Mouse (Mus musculus): ENCODE results near the gene Fkbp8.

Gene Fkbp8

DNA sequence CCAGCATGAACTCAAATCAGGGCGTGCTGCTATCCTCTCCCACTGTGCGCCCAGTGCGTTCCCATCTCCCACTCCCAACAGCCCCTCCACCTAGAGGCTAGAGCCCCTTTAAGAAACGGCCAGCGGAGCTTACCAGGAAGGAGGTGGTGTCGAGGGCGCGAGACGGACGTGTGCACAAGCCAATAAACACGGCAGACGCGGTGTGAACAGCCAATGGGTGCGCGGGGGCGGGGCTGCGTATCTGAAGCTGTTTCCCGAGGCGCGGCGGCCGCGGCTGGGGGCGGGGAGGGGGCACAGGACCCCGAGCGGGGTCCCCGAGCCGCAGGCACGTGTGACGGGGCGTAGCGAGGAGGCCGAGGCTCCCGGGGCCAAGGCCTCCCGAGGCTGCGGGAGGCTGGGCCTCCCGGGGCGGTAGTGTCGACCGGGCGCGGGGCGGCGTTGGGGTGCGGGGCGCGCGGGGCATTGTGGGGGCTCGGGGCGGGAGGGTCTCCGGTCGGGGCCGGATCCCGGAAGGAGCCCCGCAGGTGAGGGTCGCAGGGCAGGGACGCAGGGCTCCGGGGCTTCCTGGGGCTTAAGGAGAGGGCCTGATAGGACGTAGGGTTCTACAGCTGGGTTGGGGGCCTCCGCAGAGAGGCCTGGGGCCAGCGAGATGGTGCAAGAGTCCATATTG lies at the start of gene Fkbp8, which contains the start of gene Kxd1:
Gene Fkbp8 (plus strand): TSS at position 213 of the 670 bp plus-strand sequence.
Gene Kxd1 (minus strand): TSS at position 445 of the 670 bp plus-strand sequence.
- peak; percentile 96 for DNase-seq (ENCODE audit: low read depth, low spot score)

DNA sequence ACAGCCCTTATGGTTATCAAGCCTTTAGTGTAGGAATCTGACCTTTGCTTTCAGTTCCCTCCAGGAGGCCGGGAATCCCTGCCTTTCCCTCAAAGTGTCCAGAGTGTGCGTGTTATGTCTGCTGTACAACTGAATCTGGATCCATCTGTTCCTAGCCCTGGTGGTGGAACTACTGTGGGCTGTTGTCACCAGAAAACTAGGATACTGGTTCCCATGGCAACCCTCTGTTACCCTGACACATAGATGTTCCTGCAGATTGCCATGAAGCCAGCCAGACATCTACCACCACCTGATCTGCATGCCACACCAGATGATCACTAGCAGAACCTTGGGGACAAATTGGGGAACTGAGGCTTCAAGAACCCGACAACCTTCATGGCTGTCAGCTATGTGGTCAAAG lies 45.6 kb upstream of the Fkbp8 start:
- no peak for DNase-seq (ENCODE audit: low read depth, low spot score)

DNA sequence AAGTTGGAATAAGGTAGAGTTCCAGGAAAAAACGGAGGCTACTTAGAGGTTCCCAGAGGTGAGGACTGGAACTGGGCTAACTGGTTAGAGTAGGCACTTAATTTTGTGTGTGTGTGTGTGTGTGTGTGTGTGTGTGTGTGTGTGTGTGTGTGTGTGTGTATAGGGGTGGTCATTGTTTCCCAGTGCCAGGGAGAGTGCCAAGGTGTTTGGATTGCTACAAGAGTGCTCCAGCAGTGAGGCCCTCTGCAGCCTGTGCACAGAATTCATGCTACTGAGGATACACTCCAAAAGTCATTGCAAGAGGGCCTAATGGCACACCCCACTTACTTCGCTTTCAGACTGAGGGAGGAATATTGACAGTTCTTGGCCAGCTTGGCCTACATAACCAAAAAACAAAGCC lies 44.6 kb upstream of the Fkbp8 start:
- no peak for DNase-seq (ENCODE audit: low read depth, low spot score)

DNA sequence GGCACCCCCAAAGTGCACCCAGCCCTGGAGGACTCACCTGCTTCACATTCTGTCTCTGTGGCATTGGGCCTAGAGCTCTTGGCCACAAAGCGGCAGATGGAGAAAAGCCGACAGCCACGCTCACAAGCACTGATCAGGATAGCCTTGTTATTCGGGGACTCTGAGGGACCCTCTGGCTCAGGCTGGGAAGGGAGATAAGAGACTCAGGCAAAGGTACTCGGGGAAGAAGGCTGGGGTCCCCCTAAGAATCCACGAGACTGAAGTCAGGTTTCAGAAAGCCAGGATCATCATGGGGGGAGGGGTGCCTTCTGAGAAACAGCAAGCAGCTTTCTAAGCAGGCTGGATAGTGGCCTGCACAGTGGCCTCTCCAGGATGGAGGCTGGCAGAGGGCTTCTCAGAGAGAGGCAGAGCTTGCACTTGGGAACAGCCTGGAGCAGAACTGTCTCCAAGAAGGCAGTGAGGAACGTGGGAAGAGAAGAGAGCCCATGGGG lies 41.3 kb upstream of the Fkbp8 start:
- DNase-seq (ENCODE audit: low read depth, low spot score), result no peak

DNA sequence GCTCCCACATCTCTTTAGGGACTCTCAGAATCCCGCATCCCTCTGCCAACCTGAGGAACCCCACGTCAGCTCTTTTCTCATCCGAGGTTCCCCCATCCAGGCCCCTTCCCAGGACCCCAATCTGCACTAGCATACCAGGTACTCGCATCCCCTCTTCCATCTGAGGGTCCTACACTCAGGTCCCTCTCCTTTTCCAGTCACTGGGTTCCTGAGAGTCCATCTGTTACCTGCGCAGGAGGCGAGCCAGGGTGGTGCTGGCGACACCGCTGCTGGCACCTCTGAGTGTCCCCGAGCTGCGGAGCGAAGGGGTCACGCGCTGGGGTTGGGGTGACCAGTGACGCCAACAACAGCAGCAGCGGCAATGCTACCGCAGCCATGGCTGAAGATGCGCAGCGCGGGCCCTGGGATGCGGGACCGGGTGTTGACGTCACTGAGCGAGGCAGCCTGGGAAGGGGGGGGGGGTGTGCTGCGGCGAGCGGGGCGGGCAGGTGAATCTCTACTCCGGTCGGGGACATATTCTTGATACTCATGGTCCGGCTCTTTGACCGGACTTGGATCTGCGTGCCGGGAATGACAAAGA lies 40.5 kb upstream of the Fkbp8 start, which contains the start of gene Tmem59l:
Gene Tmem59l (minus strand): TSS at position 418 of the 580 bp plus-strand sequence.
- no peak for DNase-seq (ENCODE audit: low read depth, low spot score)

DNA sequence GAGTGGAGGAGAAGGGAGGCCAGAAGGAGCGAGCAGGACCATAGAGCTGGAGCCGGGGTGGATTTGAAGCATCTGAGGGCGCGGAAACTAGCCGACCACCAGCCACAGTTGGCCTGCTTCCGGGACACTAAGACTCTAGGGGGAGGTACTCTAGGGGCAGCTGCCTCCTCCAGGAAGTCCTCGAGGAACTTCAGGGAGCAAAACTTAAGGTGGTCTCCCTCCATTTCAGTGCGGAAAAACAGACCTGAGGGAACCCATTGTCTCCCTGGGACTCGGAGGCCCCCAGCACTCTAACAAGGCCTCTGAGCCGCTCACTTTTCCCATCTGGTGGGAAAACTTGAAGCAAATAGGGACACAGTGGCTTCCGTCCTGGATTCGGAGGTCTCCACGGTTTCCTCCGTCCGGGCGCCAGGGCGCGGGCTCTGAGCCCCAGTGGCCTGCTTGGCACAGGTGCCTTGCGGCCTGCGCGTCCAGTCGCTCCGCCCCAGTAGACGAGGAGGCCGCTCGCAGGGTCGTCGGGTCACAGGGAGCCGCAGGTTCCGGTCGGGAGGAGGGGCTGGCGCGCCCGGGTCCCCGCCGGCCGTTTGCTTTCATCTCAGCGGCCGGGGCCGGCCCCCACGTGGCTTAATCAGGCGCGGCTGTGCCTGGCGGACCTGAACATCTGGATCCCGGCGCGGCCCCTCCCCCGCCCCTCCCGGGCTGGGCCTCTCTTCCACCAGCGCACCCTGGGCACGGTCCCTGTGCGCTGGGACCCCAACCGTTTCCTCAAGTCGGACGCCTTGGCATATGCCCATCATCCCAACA lies 39.3 kb upstream of the Fkbp8 start:
- DNase-seq (ENCODE audit: low read depth, low spot score), result peak; percentile 50

DNA sequence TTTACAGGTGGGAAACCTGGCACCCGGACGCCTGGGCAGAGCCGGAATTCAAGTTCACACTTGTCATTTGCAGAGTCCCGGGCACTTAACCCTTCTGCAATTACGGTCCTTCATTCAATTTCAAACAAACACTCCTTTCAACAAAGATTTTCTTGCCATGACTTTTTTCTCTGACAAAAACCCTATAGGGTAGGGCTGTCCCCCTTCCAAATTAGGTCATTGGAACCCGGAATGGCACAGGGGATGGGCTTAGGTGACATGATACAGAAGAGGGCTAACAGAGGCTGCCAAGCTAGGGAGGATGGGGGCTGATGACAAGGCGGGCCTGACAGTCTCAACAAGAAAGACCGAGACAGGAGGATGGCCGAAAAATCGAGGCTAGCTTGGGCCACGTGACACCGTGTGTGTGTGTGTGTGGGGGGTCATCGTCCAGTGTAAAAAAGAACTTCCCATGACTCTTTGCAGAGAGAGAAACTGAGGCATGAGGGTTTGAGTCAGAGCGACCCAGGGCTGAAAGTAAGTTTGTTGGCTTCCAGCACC lies 38.5 kb upstream of the Fkbp8 start:
- DNase-seq (ENCODE audit: low read depth, low spot score), result no peak

DNA sequence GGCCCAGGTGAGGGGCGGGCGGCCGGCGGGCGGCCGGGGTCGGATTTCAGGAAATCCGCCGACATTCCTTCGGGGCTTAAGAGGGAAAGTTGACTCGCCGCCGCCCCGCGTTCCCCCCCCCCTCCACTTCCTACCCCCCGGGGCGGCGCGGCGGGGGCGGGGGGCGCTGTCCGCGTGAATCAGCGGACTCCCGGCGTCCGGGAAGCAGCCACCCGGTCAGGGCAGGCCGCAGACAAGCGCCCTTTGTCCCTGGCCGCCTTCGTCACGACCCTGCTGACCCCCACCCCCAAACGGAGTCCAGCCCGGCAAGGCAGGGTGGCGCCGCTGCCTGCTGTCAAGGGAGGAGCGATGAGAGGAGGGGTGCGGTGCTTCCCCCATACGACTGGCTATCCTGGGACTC lies 37.9 kb upstream of the Fkbp8 start:
- no peak for DNase-seq (ENCODE audit: low read depth, low spot score)

DNA sequence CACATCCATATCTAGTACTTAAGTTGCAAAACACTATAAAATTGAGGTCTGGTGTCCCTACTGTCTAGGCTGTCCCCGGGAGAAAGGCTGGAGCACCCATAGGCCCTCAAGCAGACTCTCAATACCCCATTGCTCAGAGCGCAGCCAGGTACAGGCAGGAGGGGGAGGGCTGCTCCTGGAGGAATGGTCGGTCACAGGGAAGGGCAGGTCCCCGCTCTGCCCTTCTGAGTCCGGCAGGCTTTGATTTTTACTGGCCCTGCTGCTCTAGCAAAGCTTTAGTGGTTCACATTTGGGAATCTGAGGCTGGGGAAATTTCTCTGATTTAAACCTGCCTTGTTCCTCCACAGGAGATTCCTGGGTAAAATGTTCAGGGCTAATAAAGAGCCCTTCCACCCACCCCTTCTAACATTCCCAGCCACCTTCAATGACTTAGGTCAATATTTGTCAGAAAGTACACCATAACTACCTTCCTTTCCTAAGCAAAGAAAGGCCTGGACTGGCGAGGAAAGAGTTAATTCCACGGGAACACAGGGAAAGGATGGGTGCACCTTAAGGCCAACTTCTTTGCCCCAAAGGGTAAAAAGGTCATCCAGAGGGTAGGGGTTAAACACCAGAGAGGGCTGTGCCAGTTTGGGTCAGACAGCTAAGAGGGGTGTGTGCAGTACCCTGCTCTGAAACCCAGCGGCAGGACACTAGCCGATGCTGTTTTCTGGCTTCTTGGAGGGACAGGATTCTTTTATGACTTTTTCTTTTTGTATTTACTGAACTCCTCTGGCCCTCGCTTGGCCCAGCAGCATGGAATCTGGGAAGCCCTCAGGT lies 37.3 kb upstream of the Fkbp8 start:
- DNase-seq (ENCODE audit: low read depth, low spot score), result no peak

DNA sequence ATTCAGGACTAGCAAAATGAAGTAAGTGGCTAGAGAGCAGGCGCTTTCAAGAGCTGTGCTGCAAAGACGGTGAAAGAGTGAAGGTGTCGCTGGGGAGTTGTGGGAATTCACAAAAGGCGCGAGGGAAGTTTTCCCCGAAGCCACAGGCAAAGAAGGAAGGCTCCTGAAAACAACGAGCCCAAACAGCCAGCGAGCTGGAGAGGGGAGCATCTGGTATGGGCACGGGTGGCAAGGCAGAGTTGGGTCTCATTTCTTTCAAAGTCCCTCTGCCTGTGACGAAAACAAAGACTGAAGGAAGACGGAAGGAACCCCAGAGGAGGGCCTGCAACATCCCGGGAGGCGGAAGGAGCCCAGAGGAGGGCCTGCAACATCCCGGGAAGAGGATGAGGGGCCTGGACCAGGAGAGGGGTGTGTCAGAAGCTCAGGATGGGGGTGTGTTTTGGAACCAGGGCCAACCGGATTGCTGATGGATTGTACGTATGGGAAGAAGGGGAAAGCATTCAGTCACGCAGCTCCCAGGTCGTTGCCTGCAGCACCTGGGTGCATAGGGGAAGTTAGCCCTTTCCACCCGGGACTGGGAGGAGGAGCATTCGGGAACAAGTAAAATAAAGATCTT lies 36.5 kb upstream of the Fkbp8 start:
- no peak for DNase-seq (ENCODE audit: low read depth, low spot score)

DNA sequence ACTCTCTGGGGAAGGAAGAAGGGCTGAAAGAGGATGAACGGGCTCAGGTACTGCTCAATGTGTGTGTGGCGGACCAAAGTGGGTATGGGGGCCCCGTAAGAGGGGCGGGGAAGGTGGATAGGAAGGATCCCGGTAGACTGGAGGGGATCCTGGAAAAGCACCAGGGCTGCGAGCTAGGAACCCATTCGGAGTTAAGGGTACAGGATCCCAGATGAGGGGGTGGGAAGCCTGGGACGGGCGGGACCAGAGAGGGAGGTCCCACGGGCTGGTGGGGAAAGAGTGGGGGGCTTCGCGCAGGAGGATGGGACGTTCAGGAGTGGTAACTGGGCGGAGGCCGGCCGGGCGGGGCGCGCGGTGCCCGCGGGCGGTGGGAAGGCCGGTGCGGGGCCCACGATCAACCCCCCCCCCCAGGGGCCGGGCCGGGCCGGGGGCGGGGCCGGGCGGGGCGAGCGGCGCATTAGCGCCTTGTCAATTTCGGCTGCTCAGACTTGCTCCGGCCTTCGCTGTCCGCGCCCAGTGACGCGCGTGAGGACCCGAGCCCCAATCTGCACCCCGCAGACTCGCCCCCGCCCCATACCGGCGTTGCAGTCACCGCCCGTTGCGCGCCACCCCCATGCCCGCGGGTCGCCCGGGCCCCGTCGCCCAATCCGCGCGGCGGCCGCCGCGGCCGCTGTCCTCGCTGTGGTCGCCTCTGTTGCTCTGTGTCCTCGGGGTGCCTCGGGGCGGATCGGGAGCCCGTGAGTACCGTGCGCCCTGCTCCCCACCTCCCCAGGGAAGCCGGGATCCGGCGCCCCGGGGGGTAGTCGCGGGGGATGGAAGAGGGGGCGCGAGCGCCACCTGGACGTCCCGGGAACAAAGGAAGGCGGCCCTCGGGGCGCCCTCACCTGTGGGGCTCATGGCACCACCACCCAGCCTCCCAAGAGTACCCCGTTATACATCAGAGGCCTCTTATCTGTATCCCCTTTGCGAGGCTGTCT lies 34.6 kb upstream of the Fkbp8 start, which contains the start of gene Crlf1:
Gene Crlf1 (plus strand): TSS at position 495 of the 977 bp plus-strand sequence.
- DNase-seq (ENCODE audit: low read depth, low spot score), result no peak

DNA sequence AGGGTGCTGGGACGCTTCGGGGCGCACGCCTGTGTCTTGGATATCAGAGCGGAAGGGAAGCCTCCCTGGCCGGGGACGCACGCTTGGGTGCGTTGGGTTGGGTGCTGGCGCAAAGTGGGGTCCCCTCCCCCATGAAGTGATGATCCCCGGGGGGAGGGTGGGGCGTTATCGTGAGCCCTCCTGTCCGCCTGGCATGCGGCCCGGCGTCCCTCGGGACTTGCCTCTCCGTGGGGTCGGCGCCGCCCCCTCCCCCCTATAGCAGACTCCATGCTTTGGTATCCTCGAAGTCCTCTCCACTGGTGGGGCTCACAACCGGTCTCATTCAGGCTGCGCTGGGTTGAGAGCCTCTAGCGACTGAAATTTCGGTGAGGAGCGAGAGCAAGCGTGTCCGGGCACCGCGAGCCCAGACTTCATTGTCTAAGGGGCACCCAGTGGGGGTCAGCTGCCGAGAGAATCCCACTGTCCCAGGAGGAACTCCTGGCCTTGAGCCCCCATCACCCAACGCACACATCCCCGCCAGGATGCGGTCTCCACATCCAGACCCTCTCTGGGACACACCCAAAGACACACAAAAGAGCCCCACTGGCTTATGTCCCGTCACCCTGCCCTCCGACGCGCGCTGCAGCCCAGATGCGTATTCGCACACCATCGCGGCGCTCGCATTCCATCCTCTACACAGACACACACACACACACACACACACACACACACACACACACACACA lies 33.7 kb upstream of the Fkbp8 start:
- no peak for DNase-seq (ENCODE audit: low read depth, low spot score)

DNA sequence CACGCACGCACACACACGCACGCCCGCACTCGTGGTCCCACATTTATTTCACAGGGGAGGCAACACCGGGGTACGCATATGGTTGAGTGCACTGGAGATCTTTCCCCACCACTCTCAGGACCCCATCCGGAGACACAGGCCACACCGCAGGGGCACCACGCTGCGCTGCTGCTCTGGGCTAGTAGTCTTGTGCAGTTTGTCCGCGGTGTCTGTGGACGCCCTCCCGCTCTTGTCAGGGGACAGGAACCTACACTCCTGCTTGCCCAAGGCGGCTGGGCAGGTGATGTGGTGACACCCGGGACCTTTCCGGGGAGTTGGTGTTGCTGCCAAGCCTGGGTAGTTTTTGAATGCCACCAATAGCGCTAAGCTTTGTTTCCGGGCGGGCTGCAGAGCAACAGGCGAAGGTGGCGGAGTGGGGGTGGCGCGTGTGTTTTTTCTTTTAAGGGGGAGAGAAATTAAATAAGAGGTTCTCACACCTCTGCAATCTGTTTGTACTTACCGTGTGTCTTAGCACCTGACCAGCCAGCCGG lies 33.0 kb upstream of the Fkbp8 start:
- no peak for DNase-seq (ENCODE audit: low read depth, low spot score)

DNA sequence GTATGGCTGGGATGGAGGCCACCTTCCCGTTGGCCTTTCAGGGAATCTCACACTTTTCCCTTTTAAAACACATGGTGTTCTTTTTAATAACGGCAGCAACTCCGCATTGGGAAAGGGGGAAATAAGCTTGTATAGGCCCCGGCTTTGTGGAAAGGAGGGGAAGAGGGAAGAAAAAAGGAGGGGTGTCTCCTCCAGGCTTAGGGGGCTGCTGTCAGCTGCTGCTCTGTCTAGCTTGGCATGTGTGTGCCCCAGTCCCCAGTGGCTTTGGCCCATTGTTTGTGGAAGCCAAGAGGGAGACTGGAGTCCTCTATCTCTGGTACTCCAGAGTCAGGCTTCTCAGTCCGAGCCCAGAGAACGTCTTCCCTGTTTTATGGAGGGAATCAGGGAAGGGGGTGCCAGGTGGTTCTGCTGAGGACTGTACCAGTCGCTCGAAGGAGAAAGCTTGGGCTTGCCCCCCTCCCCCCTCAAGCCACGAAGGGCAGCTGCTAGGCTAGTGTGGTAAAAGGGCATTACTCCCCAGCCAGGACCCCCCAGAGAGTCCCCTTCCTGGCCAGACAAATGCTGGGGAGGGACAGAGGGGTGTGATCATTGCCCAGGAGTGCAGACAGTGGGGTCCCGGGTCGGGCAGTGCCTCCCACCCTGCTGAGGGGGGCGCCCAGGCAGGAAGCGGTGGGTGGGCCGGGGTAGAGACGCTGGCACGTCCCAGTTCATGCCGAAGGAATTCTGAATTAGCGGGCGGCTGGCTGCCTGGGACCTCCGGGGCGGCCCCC lies 32.3 kb upstream of the Fkbp8 start:
- DNase-seq (ENCODE audit: low read depth, low spot score), result no peak

DNA sequence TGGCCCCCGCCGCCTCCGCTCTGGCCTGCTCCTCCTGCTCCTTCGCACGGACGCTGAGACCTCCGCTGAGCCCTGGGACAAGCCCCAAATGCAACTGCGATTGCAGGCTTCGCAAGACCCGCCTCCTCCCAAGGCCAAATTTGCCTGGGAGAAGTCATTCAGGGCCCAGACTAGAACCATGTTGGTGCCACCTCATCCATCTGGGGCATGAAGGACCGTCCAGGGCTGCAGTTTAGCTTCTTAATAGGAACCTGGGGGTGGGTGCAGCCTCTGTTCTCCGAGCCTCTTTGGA lies 31.8 kb upstream of the Fkbp8 start:
- no peak for DNase-seq (ENCODE audit: low read depth, low spot score)

DNA sequence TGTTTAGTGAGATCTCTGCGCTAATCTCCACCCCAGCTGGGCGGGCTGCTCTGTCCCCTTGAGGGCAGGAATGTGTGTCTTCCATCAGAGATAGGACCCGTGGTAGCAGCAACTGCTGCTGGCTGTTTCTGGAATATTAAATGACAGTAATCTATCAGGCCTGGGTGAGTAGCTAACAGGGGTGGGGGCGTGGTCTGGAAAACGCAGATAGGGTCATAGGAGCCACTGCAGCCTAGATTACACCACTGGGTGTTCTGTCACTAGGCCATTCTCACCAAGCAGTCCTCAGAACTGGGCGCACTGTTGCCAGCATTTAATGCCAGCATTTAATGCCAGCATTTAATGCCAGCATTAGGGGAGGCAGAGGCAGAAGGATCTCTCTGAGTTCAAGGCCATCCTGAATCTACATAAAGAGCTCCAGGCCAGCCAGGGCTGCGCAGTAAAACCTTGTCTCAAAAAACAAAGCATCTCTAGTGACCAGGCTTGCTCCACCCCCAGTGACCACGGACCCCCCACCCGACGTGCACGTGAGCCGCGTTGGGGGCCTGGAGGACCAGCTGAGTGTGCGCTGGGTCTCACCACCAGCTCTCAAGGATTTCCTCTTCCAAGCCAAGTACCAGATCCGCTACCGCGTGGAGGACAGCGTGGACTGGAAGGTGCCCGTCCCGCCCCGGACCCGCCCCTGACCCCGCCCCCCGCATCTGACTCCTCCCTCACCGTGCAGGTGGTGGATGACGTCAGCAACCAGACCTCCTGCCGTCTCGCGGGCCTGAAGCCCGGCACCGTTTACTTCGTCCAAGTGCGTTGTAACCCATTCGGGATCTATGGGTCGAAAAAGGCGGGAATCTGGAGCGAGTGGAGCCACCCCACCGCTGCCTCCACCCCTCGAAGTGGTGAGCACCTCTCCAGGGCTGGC lies 26.9 kb upstream of the Fkbp8 start:
- peak; percentile 76 for DNase-seq (ENCODE audit: low read depth, low spot score)

All from A20 (cell line).